Comparison of ENCODE assay signal across 8 mouse cellular contexts in the genomic region with DNA sequence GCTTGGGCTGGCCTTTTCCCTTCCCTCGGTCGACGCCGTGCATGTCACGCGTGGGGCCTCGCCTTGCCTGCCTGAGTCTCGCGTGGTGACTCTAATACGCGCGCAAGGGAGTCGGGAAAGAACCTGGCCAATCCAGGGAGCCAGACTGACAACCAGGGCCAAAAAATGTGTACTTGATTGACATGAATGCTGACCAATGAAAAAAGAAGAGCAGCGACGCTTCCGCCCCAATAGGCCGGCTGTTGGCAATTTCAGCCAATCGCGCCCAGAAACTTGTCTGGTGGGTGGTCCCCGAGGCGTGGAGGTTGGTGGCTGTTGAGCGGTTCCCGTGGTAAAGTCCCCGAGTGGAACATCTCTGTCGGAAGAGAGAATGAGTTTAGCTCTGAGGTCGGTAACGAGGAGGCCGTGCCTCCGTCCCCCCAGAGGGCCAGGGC. TPM values are rescaled to one million over a fixed set of nuclear protein-coding genes. Genes with fewer than 3 reads are reported as not detected.
DNase-seq lines count a peak whose midpoint lies in the region; ATAC-seq lines count a peak whose summit lies in the region.

TSS of gene Cetn3 (plus strand) at position 107 of the 434 bp plus-strand sequence.

- peak within 1 kb of the TSS; percentile 54 for H3K9ac ChIP-seq in hindbrain, embryonic 11.5 days (ENCODE audit: low read depth, low read length)
- peak within 1 kb of the TSS; percentile 92 for H3K9ac ChIP-seq in lung, embryonic 16.5 days (ENCODE audit: low read length)

- H3K4me1 ChIP-seq in hindbrain, embryonic 11.5 days (replicated peaks; ENCODE audit: control insufficient read depth, insufficient read depth, low read length) = no peaks in the 10 kb centered on the region
- peaks cover 9% of the 10 kb centered on the region; the same call in 1 of the 2 replicates for H3K4me1 ChIP-seq in lung, embryonic 16.5 days (replicated peaks; ENCODE audit: control insufficient read depth, insufficient read depth, low read length)

- H3K9me3 ChIP-seq in hindbrain, embryonic 11.5 days (ENCODE audit: control insufficient read depth, low read length) = no peaks in the 10 kb centered on the region
- no peaks in the 10 kb centered on the region for H3K9me3 ChIP-seq in lung, embryonic 16.5 days (ENCODE audit: control insufficient read depth, low read length)

- DNase-seq in R1 (ENCODE audit: low read depth, low spot score) = peak; percentile 99
- DNase-seq in cerebellum, postnatal 10 days = peak; percentile 95
- DNase-seq in frontal cortex, adult 2 months (ENCODE audit: extremely low spot score in 1 of 2, low spot score in 1 of 2) = peak; percentile 94 to 96
- DNase-seq in hindbrain, embryonic 11.5 days (ENCODE audit: low spot score) = peak; percentile 92
- peak; percentile 94 for DNase-seq in layer of hippocampus, adult 9-11 months
- peak; percentile 80 for DNase-seq in ovary, postnatal 14 days (ENCODE audit: low spot score)
- peak; percentile 92 for DNase-seq in thymus, postnatal 14 days

- peak within 1 kb of the TSS; percentile 67 for H3K4me3 ChIP-seq in hindbrain, embryonic 11.5 days (ENCODE audit: low read depth, low read length)
- H3K4me3 ChIP-seq in lung, embryonic 16.5 days (ENCODE audit: low read length) = peak within 1 kb of the TSS; percentile 86

- H3K4me2 ChIP-seq in hindbrain, embryonic 11.5 days (replicated peaks; ENCODE audit: low read depth, low read length) = peak within 1 kb of the TSS; percentile 45
- peak within 1 kb of the TSS; percentile 91 for H3K4me2 ChIP-seq in lung, embryonic 16.5 days (ENCODE audit: low read depth, low read length)

- H3K27me3 ChIP-seq in hindbrain, embryonic 11.5 days (ENCODE audit: control insufficient read depth, insufficient read depth, low read length) = no peaks in the 10 kb centered on the region
- no peaks in the 10 kb centered on the region for H3K27me3 ChIP-seq in lung, embryonic 16.5 days (ENCODE audit: control insufficient read depth, insufficient read depth, low read depth, low read length)

- under 1% methylated on average over 29 of the region's 29 CpGs for WGBS in hindbrain, embryonic 11.5 days
- 0% methylated on average over 29 of the region's 29 CpGs for WGBS in lung, embryonic 16.5 days

- no peaks in the 10 kb centered on the region for H3K36me3 ChIP-seq in hindbrain, embryonic 11.5 days (ENCODE audit: control insufficient read depth, insufficient read depth, low read length)
- peaks cover 7% of the 10 kb centered on the region for H3K36me3 ChIP-seq in lung, embryonic 16.5 days (ENCODE audit: control insufficient read depth, insufficient read depth, low read length)

- H3K27ac ChIP-seq in hindbrain, embryonic 11.5 days (ENCODE audit: low read depth, low read length) = peak within 1 kb of the TSS; percentile 96
- peak within 1 kb of the TSS; percentile 99 for H3K27ac ChIP-seq in lung, embryonic 16.5 days (ENCODE audit: low read length)

- peak; percentile 95 for ATAC-seq in hindbrain, embryonic 11.5 days (ENCODE audit: low FRiP score)
- ATAC-seq in lung, embryonic 16.5 days (ENCODE audit: low read depth) = peak; percentile 93

RNA-seq across cellular contexts. Expression of gene Cetn3, which starts in this region (rescaled TPM):
- 189 and 220 TPM in 2 replicates for polyA plus RNA-seq in frontal cortex, adult 2 months (2012; rRNA removed)
- 266 and 275 TPM in 2 replicates for polyA plus RNA-seq in hindbrain, embryonic 11.5 days (2014; fragmentation: Nextera tagmentation; extraction: Ambion mirVana)
- polyA plus RNA-seq in lung, embryonic 16.5 days (2015; fragmentation: Nextera tagmentation; extraction: Ambion mirVana) = 219 and 231 TPM in 2 replicates

Comparison
In these comparisons a context has a peak if more than half of its experiments do, and no peak if none do; other contexts are left out.
1. Peak in every context shown above with its lines: DNase-seq, ATAC-seq, H3K4me3 ChIP-seq and H3K27ac ChIP-seq.